Mouse (Mus musculus) embryonic facial prominence, embryonic 13.5 days (tissue): ENCODE measurements around the gene Larp1b. TPM values are rescaled to one million over a fixed set of nuclear protein-coding genes. Genes with fewer than 3 reads are reported as not detected.
"Not testable (repeated sequence)": the region's sequence is repeated elsewhere in the genome, so short reads cannot be mapped to it uniquely, and the experiment has no call there.

Experiments
- ATAC-seq: fragments of 200-750 bp; cut with Nextera tagmentation; 2 replicates; pipeline ENCODE4 v1.8.0; 2017; ENCODE audit warnings: low read depth; ENCODE audit not compliant: insufficient number of reproducible peaks, insufficient read depth, low FRiP score, low TSS enrichment
- H3K27ac ChIP-seq: fragments of 300-500 bp; sonication (generic); 2 replicates; pipeline ENCODE4 v1.5.1; 2015; ENCODE audit warnings: moderate library complexity, mild to moderate bottlenecking, inconsistent platforms
- H3K27me3 ChIP-seq: fragments of 300-500 bp; sonication (generic); 2 replicates; pipeline ENCODE4 v1.6.1; 2015; ENCODE audit warnings: mild to moderate bottlenecking, inconsistent platforms
- H3K36me3 ChIP-seq: fragments of 300-500 bp; sonication (generic); 2 replicates; pipeline ENCODE4 v1.6.1; 2015; ENCODE audit warnings: mild to moderate bottlenecking, inconsistent platforms
- H3K4me1 ChIP-seq: fragments of 300-500 bp; sonication (generic); 2 replicates; pipeline ENCODE4 v1.6.1; 2015; ENCODE audit warnings: inconsistent platforms
- H3K4me2 ChIP-seq: fragments of 300-500 bp; sonication (generic); 2 replicates; pipeline ENCODE4 v1.6.1; 2015; ENCODE audit warnings: moderate library complexity, mild to moderate bottlenecking, inconsistent platforms
- H3K4me3 ChIP-seq: fragments of 300-500 bp; sonication (generic); 2 replicates; pipeline ENCODE4 v1.5.1; 2015; ENCODE audit warnings: mild to moderate bottlenecking, inconsistent platforms
- H3K9ac ChIP-seq: fragments of 300-500 bp; sonication (generic); 2 replicates; pipeline ENCODE4 v1.6.1; 2015; ENCODE audit warnings: mild to moderate bottlenecking, inconsistent platforms
- H3K9me3 ChIP-seq: fragments of 300-500 bp; sonication (generic); 2 replicates; pipeline ENCODE4 v1.6.1; 2016; ENCODE audit warnings: inconsistent platforms
- WGBS: fragments of 180-500 bp; shearing (Covaris S2); methylation state at CpG from one replicate; pipeline ENCODE4 v1.1.7; 2015; ENCODE audit warnings: mixed read lengths; 5-methylcytosine and 5-hydroxymethylcytosine counted together
- polyA plus RNA-seq: library from polyadenylated mRNA; unstranded; fragments of >200 nt; fragmentation: Nextera tagmentation; extraction: Ambion mirVana; gene quantifications from 2 replicates; pipeline ENCODE4 v1.2.1, GENCODE M21; 2015

The Larp1b gene
- 0.65 and 0.96 TPM in 2 replicates for polyA plus RNA-seq

- peak; percentile 94 for ATAC-seq
- peak within 1 kb of the TSS; percentile 71 for H3K4me3 ChIP-seq
- WGBS, result under 1% methylated on average over 65 of the region's 66 CpGs
- no peak within 1 kb of the TSS for H3K27ac ChIP-seq
- peak within 1 kb of the TSS; percentile 74 for H3K9ac ChIP-seq
- H3K4me2 ChIP-seq, result peak within 1 kb of the TSS; percentile 99
- H3K4me1 ChIP-seq, result peaks cover 7% of the 10 kb centered on the region; the same call in 1 of the 2 replicates
- no peaks in the 10 kb centered on the region for H3K36me3 ChIP-seq
- H3K9me3 ChIP-seq, result no peaks in the 10 kb centered on the region
- peaks cover 44% of the 10 kb centered on the region for H3K27me3 ChIP-seq
These were observed at the start of gene Larp1b for GRCm38 (mm10) chr3:40949170-40949902. Gene Larp1b (plus strand): TSS chr3:40949828.

GRCm38 (mm10) chr3:40902443-40902842 is 47.2 kb upstream of the Larp1b start, which contains the start of gene 1700034I23Rik:
Gene 1700034I23Rik (minus strand): TSS chr3:40902543.
- not testable (repeated sequence) for H3K4me1 ChIP-seq
- 95% methylated on average over 8 of the region's 10 CpGs for WGBS

GRCm38 (mm10) chr3:40938189-40938588 is 11.4 kb upstream of the Larp1b start:
- Histone ChIP-seq H3K27ac (no peak overlapping the region), H3K27me3 (no peaks in the 10 kb centered on the region), H3K9me3 (no peaks in the 10 kb centered on the region), H3K4me3 (no peak overlapping the region), H3K4me2 (no peak overlapping the region), H3K9ac (no peak overlapping the region), H3K4me1 (no peaks in the 10 kb centered on the region), H3K36me3 (peaks cover 13% of the 10 kb centered on the region)
- ATAC-seq, result no peak
- 85% methylated on average over 5 of the region's 5 CpGs for WGBS

More at GRCm38 (mm10) chr3:40902443-40902842, 47.2 kb upstream of the Larp1b start, which contains the start of gene 1700034I23Rik:
- H3K4me3 ChIP-seq, ATAC-seq, H3K9ac ChIP-seq, H3K36me3 ChIP-seq, H3K27ac ChIP-seq, H3K27me3 ChIP-seq, H3K4me2 ChIP-seq, H3K9me3 ChIP-seq: not testable (repeated sequence)

GRCm38 (mm10) chr3:40938592-40938991 is 11.0 kb upstream of the Larp1b start:
- 96% methylated on average over 4 of the region's 4 CpGs for WGBS
- H3K36me3 ChIP-seq, result peaks cover 10% of the 10 kb centered on the region
- H3K27me3 ChIP-seq, result no peaks in the 10 kb centered on the region
- no peaks in the 10 kb centered on the region for H3K9me3 ChIP-seq
- no peak overlapping the region for H3K4me2 ChIP-seq
- H3K4me1 ChIP-seq, result no peaks in the 10 kb centered on the region
- H3K9ac ChIP-seq, result no peak overlapping the region
- no peak overlapping the region for H3K4me3 ChIP-seq
- no peak for ATAC-seq
- no peak overlapping the region for H3K27ac ChIP-seq

DNA sequence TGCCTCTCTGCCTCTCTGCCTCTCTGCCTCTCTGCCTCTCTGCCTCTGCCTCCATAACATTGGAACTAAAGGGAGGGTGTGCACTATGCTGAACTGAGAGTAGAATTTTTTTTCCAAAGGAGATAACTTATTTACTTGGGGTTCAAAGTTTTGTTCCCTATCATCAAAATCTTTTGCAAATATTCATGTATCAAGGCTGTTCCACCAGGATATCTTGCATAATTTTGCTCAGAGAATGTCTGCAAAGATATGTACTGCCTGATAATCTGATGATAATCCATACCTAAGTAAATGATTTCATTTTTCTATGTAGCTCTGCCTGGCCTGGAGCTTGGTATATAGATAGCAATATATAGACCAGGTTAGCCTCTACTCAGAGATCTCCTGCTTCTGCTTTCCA is 10.6 kb upstream of the Larp1b start:
- no peak overlapping the region for H3K9ac ChIP-seq
- no peaks in the 10 kb centered on the region for H3K4me1 ChIP-seq
- peaks cover 6% of the 10 kb centered on the region for H3K36me3 ChIP-seq
- ATAC-seq, result no peak
- no peak overlapping the region for H3K27ac ChIP-seq
- H3K4me2 ChIP-seq, result no peak overlapping the region
- no peaks in the 10 kb centered on the region for H3K9me3 ChIP-seq
- H3K27me3 ChIP-seq, result no peaks in the 10 kb centered on the region
- no peak overlapping the region for H3K4me3 ChIP-seq

DNA sequence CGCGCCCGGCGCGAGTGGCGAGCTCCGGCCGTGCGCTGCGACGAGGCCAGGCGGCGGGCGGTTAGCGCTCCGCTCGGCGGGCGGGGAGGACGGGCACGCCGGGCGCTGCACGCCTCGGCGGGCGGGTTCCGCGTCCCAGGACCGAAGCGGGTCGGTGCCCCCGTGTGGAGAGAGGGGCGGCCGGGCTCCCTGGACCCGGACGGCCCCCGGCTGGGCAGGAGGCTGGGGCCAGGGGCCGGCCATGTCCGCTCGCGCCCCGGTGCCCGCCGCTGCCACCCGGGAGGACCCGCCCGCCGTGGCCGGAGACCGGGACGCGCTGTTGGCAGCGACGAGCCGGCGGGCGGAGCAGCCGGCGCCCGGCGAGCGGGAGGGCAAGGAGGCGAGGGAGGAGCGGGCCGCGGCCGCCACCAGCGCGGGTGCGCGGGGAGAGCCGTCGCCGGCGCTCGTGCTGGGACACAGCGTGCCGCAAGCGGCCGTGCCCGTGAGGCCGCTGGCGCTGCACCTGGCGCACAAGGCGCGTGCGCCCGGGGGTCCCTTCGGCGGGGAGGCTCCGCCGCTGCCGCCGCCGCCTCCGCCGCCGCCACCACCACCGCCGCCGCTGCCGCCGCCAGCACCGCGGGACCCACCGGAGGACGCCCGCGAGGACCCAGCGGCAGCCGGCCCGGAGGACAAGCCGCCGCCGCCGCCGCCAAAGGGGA is 424 bp downstream of the Larp1b start:
- H3K27ac ChIP-seq, result no peak overlapping the region
- WGBS, result under 1% methylated on average over 73 of the region's 118 CpGs
- ATAC-seq, result no peak; the same call in 1 of the 2 replicates

DNA sequence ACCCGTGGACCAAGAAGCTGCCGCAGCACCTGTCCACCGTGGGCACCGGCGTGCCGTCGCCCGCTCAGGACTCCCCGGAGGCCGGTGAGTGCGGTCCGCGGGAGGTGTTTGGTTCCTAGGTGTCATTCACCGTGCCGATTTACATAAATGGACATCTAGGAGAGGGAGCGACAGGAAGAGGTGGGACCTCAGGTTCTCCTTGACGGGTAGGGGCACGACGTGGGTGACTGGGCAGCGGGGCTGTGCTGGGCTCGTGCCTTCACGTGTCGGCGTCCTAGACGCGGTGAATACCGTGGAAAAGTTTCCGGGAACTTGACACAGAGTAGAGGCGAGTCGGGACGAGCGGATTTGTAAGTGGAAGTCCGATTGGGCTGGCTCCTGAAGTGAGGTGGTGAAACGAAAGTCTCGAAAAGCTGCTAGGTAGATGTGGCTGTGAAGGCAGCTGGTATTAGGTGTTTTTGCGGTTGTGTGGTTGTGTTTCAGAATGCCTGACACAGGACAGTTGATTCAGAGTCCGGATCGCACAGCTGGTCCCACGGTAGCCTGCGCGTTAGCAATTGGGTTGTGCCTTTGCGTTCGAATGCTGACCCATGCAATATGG is 1.1 kb downstream of the Larp1b start:
- H3K27ac ChIP-seq, result no peak overlapping the region
- no peaks in the 10 kb centered on the region for H3K36me3 ChIP-seq
- peaks cover 7% of the 10 kb centered on the region; the same call in 1 of the 2 replicates for H3K4me1 ChIP-seq
- no peaks in the 10 kb centered on the region for H3K9me3 ChIP-seq
- under 1% methylated on average over 43 of the region's 43 CpGs for WGBS
- peak overlapping the region; percentile 74 for H3K9ac ChIP-seq
- H3K27me3 ChIP-seq, result peaks cover 44% of the 10 kb centered on the region
- H3K4me2 ChIP-seq, result peak overlapping the region; percentile 99
- H3K4me3 ChIP-seq, result peak overlapping the region; percentile 71
- ATAC-seq, result no peak

More for the DNA sequence above, 424 bp downstream of the Larp1b start:
- Histone ChIP-seq H3K36me3 (no peaks in the 10 kb centered on the region), H3K27me3 (peaks cover 44% of the 10 kb centered on the region), H3K9ac (peak overlapping the region; percentile 74), H3K9me3 (no peaks in the 10 kb centered on the region), H3K4me3 (peak overlapping the region; percentile 71), H3K4me1 (peaks cover 7% of the 10 kb centered on the region; the same call in 1 of the 2 replicates), H3K4me2 (peak overlapping the region; percentile 99)

- Histone ChIP-seq H3K36me3 (no peaks in the 10 kb centered on the region), H3K27ac (no peak overlapping the region), H3K27me3 (peaks cover 44% of the 10 kb centered on the region), H3K4me1 (peaks cover 7% of the 10 kb centered on the region; the same call in 1 of the 2 replicates), H3K9me3 (no peaks in the 10 kb centered on the region), H3K4me2 (peak overlapping the region; percentile 99), H3K9ac (no peak overlapping the region), H3K4me3 (peak overlapping the region; percentile 71)
- ATAC-seq, result no peak
- WGBS, result 7% methylated on average over 7 of the region's 7 CpGs
These were observed 1.7 kb downstream of the Larp1b start for GRCm38 (mm10) chr3:40951365-40951764.

- Histone ChIP-seq H3K27ac (no peak overlapping the region), H3K27me3 (peaks cover 42% of the 10 kb centered on the region), H3K4me2 (no peak overlapping the region), H3K36me3 (no peaks in the 10 kb centered on the region), H3K4me1 (peaks cover 7% of the 10 kb centered on the region; the same call in 1 of the 2 replicates), H3K9ac (no peak overlapping the region), H3K9me3 (no peaks in the 10 kb centered on the region), H3K4me3 (no peak overlapping the region)
- ATAC-seq, result no peak
These were observed 3.0 kb downstream of the Larp1b start for GRCm38 (mm10) chr3:40952606-40953005.

DNA sequence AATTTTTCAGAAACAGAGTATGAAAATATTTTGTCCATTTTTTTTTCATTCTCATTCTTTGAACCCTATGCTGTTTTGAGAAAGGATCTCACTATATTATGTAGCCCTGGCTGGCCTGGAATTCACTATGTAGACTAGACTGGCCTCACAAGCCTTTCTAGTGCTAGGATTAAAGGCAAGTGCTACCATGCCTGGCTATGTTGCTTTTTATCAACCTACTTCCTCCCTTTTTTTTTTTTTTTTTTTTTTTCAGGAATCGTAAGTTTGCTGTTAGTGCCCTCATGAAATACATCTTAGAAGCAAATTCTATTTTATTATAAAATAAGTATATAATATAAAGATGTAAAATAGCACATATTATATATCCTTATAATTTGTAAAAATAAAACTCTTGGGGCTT is 5.2 kb downstream of the Larp1b start:
- WGBS, result 68% methylated on average over 1 of the region's 1 CpGs
- Histone ChIP-seq H3K27me3 (peaks cover 26% of the 10 kb centered on the region), H3K27ac (no peak overlapping the region), H3K36me3 (no peaks in the 10 kb centered on the region), H3K4me1 (peaks cover 3% of the 10 kb centered on the region; the same call in 1 of the 2 replicates), H3K4me3 (no peak overlapping the region), H3K9me3 (no peaks in the 10 kb centered on the region), H3K4me2 (no peak overlapping the region), H3K9ac (no peak overlapping the region)
- ATAC-seq, result no peak

GRCm38 (mm10) chr3:40958831-40959230 is 9.2 kb downstream of the Larp1b start:
- H3K4me2 ChIP-seq, result no peak overlapping the region
- H3K27me3 ChIP-seq, result no peaks in the 10 kb centered on the region
- no peak overlapping the region for H3K27ac ChIP-seq
- H3K4me3 ChIP-seq, result no peak overlapping the region
- no peaks in the 10 kb centered on the region for H3K9me3 ChIP-seq
- no peak for ATAC-seq
- H3K36me3 ChIP-seq, result no peaks in the 10 kb centered on the region
- H3K4me1 ChIP-seq, result no peaks in the 10 kb centered on the region
- no peak overlapping the region for H3K9ac ChIP-seq
